Mouse (Mus musculus) midbrain, embryonic 14.5 days (tissue): ENCODE measurements around the gene Phactr2. TPM values are rescaled to one million over a fixed set of nuclear protein-coding genes. Genes with fewer than 3 reads are reported as not detected.

Source experiments
- ATAC-seq: fragments of 200-750 bp; cut with Nextera tagmentation; 2 replicates; pipeline ENCODE4 v1.8.0; 2017; ENCODE audit warnings: moderate number of reproducible peaks, moderate library complexity; ENCODE audit not compliant: low FRiP score, low TSS enrichment
- DNase-seq: peaks from one replicate; pipeline ENCODE4 v3.0.0-alpha.2; 2015
- H3K27ac ChIP-seq: fragments of 300-500 bp; sonication (generic); replicated peaks from 2 replicates; pipeline ENCODE4 v1.5.1; 2014; ENCODE audit warnings: mild to moderate bottlenecking, low read depth, low read length, moderate library complexity
- H3K27me3 ChIP-seq: fragments of 300-500 bp; sonication (generic); 2 replicates; pipeline ENCODE4 v1.6.1; 2014; ENCODE audit warnings: low read length, control low read depth, mixed read lengths; ENCODE audit not compliant: control insufficient read depth, insufficient read depth
- H3K36me3 ChIP-seq: fragments of 300-500 bp; sonication (generic); 2 replicates; pipeline ENCODE4 v1.6.1; 2014; ENCODE audit warnings: low read length, control low read depth; ENCODE audit not compliant: control insufficient read depth, insufficient read depth
- H3K4me1 ChIP-seq: fragments of 300-500 bp; sonication (generic); 2 replicates; pipeline ENCODE4 v1.6.1; 2014; ENCODE audit warnings: mild to moderate bottlenecking, antibody characterized with exemption, low read length, control low read depth; ENCODE audit not compliant: control insufficient read depth, insufficient read depth
- H3K4me2 ChIP-seq: fragments of 300-500 bp; sonication (generic); 2 replicates; pipeline ENCODE4 v1.6.1; 2014; ENCODE audit warnings: mild to moderate bottlenecking, low read length, moderate library complexity
- H3K4me3 ChIP-seq: fragments of 300-500 bp; sonication (generic); replicated peaks from 2 replicates; pipeline ENCODE4 v1.5.1; 2014; ENCODE audit warnings: low read depth, low read length
- H3K9ac ChIP-seq: fragments of 300-500 bp; sonication (generic); replicated peaks from 2 replicates; pipeline ENCODE4 v1.6.1; 2014; ENCODE audit warnings: mild to moderate bottlenecking, low read length, moderate library complexity
- H3K9me3 ChIP-seq: fragments of 300-500 bp; sonication (generic); 2 replicates; pipeline ENCODE4 v1.6.1; 2016; ENCODE audit warnings: low read length, control low read depth, mixed read lengths; ENCODE audit not compliant: control insufficient read depth
- WGBS: fragments of 180-500 bp; shearing (Covaris S2); extraction: QIAGEN DNeasy Blood & Tissue Kit; methylation state at CpG from one replicate; pipeline ENCODE4 v1.1.7; 2014; 5-methylcytosine and 5-hydroxymethylcytosine counted together
- polyA plus RNA-seq: library from polyadenylated mRNA; unstranded; fragments of >200 nt; fragmentation: Nextera tagmentation; extraction: Ambion mirVana; gene quantifications from 2 replicates; pipeline ENCODE4 v1.2.1, GENCODE M21; 2014

The Phactr2 gene
- polyA plus RNA-seq, 1 experiment from 2014 or later = 6.3 TPM

GRCm38 (mm10) chr10:13335347-13335746 lies 138.9 kb downstream of the Phactr2 start:
- Histone ChIP-seq H3K9me3 (no peaks in the 10 kb centered on the region), H3K4me3 (no peak overlapping the region), H3K27me3 (no peaks in the 10 kb centered on the region), H3K4me1 (0 out of 2 replicates have a peak, but pooled peaks cover 4% of the 10 kb centered on the region), H3K4me2 (no peak overlapping the region), H3K36me3 (no peaks in the 10 kb centered on the region), H3K9ac (no peak overlapping the region), H3K27ac (no peak overlapping the region)
- no peak for ATAC-seq
- WGBS = 67% methylated on average over 6 of the region's 6 CpGs
- no peak for DNase-seq

DNA sequence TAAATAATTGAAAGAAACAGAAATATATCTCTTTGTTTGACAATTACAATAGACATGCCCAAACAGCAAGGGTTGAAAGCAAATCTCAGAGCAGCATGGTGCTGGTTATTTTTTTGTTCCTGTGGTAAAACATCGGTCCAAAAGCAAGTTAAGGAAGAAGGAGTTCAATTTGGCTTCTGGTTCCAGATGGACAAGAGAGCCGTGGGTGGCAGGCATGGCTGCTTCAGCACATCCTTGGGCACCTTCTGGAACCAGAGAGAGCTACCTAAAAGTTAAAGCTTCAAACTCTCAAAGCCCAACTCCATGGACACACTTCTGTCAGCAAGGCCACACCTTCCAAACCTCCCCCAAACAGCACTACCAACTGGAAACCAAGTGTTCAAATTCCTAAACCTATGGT lies 140.4 kb downstream of the Phactr2 start:
- Histone ChIP-seq H3K36me3 (no peaks in the 10 kb centered on the region), H3K9ac (no peak overlapping the region), H3K4me1 (0 out of 2 replicates have a peak, but pooled peaks cover 4% of the 10 kb centered on the region), H3K4me2 (no peak overlapping the region), H3K27me3 (no peaks in the 10 kb centered on the region), H3K9me3 (no peaks in the 10 kb centered on the region), H3K27ac (no peak overlapping the region), H3K4me3 (no peak overlapping the region)
- 94% methylated on average over 2 of the region's 2 CpGs for WGBS
- DNase-seq (no peak), ATAC-seq (no peak)

DNA sequence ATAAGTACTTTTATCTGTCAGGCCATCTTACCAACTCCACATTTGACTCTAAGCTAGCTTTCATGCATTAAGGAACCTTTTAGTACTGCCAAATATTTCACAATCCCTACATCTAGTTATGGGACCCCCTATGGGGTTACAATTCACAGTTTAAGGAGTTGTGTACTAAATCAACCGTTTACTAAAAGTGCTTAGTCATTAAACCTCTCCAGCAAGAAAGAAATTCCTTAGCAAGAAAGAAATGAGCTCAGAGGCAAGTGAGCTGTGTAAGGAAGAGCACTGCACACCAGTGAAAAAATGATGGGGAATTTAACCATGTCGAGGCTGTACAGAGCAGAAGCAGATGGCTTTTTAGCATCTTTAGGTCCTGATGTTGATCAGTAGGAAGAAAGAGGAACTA lies 141.2 kb downstream of the Phactr2 start:
- no peak overlapping the region for H3K4me3 ChIP-seq
- H3K4me2 ChIP-seq = no peak overlapping the region
- no peak overlapping the region for H3K9ac ChIP-seq
- H3K27me3 ChIP-seq = no peaks in the 10 kb centered on the region
- ATAC-seq = no peak
- H3K27ac ChIP-seq = no peak overlapping the region
- H3K36me3 ChIP-seq = no peaks in the 10 kb centered on the region
- H3K4me1 ChIP-seq = 0 out of 2 replicates have a peak, but pooled peaks cover 4% of the 10 kb centered on the region
- no peak for DNase-seq
- H3K9me3 ChIP-seq = no peaks in the 10 kb centered on the region
- 49% methylated on average over 2 of the region's 2 CpGs for WGBS

GRCm38 (mm10) chr10:13331405-13332032 lies 142.7 kb downstream of the Phactr2 start:
- H3K27ac ChIP-seq = no peak overlapping the region
- H3K4me1 ChIP-seq = no peaks in the 10 kb centered on the region
- no peak overlapping the region for H3K9ac ChIP-seq
- no peak for DNase-seq
- no peaks in the 10 kb centered on the region for H3K27me3 ChIP-seq
- H3K4me3 ChIP-seq = no peak overlapping the region
- ATAC-seq = no peak
- 91% methylated on average over 4 of the region's 4 CpGs for WGBS
- H3K4me2 ChIP-seq = no peak overlapping the region
- no peaks in the 10 kb centered on the region for H3K9me3 ChIP-seq
- no peaks in the 10 kb centered on the region for H3K36me3 ChIP-seq

DNA sequence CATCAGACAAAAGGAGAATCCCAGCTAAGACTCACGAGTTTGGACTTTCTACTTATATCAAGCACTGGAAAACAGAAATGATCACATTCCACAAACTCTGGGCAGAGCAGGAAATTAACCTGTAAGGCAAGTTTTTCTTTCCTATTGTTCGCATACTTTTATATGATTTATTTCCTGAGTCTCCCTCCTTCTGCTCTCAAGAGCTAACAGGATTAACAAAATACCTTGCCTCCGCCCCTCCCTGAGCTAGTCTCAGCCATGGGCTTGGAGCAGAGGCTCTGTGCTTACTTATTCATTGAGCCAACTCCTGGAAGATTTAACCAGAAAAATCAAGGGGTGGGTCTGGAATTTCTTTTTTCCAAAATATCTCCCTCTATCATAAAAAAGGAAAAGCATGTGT lies 145.6 kb downstream of the Phactr2 start:
- WGBS = 46% methylated on average over 3 of the region's 3 CpGs

GRCm38 (mm10) chr10:13326149-13326873 lies 147.9 kb downstream of the Phactr2 start:
- no peak for ATAC-seq
- no peak for DNase-seq
- 75% methylated on average over 14 of the region's 14 CpGs for WGBS
- Histone ChIP-seq H3K9me3 (no peaks in the 10 kb centered on the region), H3K36me3 (no peaks in the 10 kb centered on the region), H3K4me2 (no peak overlapping the region), H3K27ac (no peak overlapping the region), H3K4me1 (peaks cover 7% of the 10 kb centered on the region), H3K27me3 (no peaks in the 10 kb centered on the region), H3K9ac (no peak overlapping the region), H3K4me3 (no peak overlapping the region)

More for the DNA sequence above, 145.6 kb downstream of the Phactr2 start:
- no peak for DNase-seq
- Histone ChIP-seq H3K27me3 (no peaks in the 10 kb centered on the region), H3K4me1 (peaks cover under 1% of the 10 kb centered on the region), H3K36me3 (no peaks in the 10 kb centered on the region), H3K27ac (no peak overlapping the region), H3K9ac (no peak overlapping the region), H3K9me3 (no peaks in the 10 kb centered on the region), H3K4me3 (no peak overlapping the region), H3K4me2 (no peak overlapping the region)
- no peak for ATAC-seq

- under 1% methylated on average over 62 of the region's 62 CpGs for WGBS
- peak overlapping the region; percentile 55 for H3K4me3 ChIP-seq
- H3K36me3 ChIP-seq = no peaks in the 10 kb centered on the region
- no peaks in the 10 kb centered on the region for H3K27me3 ChIP-seq
- DNase-seq (peak; percentile 75), ATAC-seq (peak; percentile 88)
- no peaks in the 10 kb centered on the region for H3K9me3 ChIP-seq
- peak overlapping the region; percentile 66 for H3K9ac ChIP-seq
- H3K4me1 ChIP-seq = peaks cover 7% of the 10 kb centered on the region
- H3K27ac ChIP-seq = peak overlapping the region; percentile 52; the same call in 1 of the 2 replicates
- H3K4me2 ChIP-seq = peak overlapping the region; percentile 90
Observed at GRCm38 (mm10) chr10:13323806-13324411, 150.3 kb downstream of the Phactr2 start.

- Histone ChIP-seq H3K4me1 (peaks cover 7% of the 10 kb centered on the region), H3K27ac (peak overlapping the region; percentile 52; the same call in 1 of the 2 replicates), H3K36me3 (no peaks in the 10 kb centered on the region), H3K4me3 (peak overlapping the region; percentile 55), H3K27me3 (no peaks in the 10 kb centered on the region), H3K9ac (peak overlapping the region; percentile 66; the same call in 1 of the 2 replicates), H3K4me2 (peak overlapping the region; percentile 90), H3K9me3 (no peaks in the 10 kb centered on the region)
- WGBS = 26% methylated on average over 12 of the region's 12 CpGs
- no peak for ATAC-seq
- no peak for DNase-seq
Observed at GRCm38 (mm10) chr10:13323139-13323805, 150.9 kb downstream of the Phactr2 start.
